Mouse (Mus musculus) gonadal fat pad, adult 2 months (tissue): ENCODE measurements around the gene Cldn16. TPM values are rescaled to one million over a fixed set of nuclear protein-coding genes. Genes with fewer than 3 reads are reported as not detected.

Experiments
- polyA plus RNA-seq: library from polyadenylated mRNA; depleted of rRNA; stranded (reverse); fragments of >200 nt; gene quantifications from 2 replicates; pipeline ENCODE4 v1.2.3, GENCODE M21; 2012; rRNA removed

Gene Cldn16
- polyA plus RNA-seq, 1 experiment, result 0.43 TPM

Other genes starting within 250 kb of the Cldn16 start
- gene Cldn1, start 91.3 kb upstream of the Cldn16 start, polyA plus RNA-seq, result 23.0 and 25.5 TPM in 2 replicates
- gene Tmem207, start 63.6 kb downstream of the Cldn16 start, polyA plus RNA-seq, result not detected in 2 replicates
- gene Il1rap, start 118.6 kb downstream of the Cldn16 start, polyA plus RNA-seq, result 3.1 and 3.7 TPM in 2 replicates